ENCODE assay signal across 24 mouse cellular contexts in genomic region chr1:128578454-128578853, GRCm38 (mm10). TPM values are rescaled to one million over a fixed set of nuclear protein-coding genes. Genes with fewer than 3 reads are reported as not detected.
DNase-seq lines count a peak whose midpoint lies in the region; ATAC-seq and TF ChIP-seq lines count a peak whose summit lies in the region.
"Had no signal": no experiment of that assay in that cellular context is flagged by ENCODE, and none has a peak within 500 bp of the region (broad histone marks: within the 10 kb centered on the region; RNA-seq: fewer than 3 reads in every experiment).

No protein-coding gene starts in this region.

- H3K36me3 ChIP-seq in neural tube, embryonic 11.5 days (ENCODE audit: control insufficient read depth, insufficient read depth, low read length) = no peaks in the 10 kb centered on the region
- no peaks in the 10 kb centered on the region for H3K36me3 ChIP-seq in hindbrain, postnatal 0 days (ENCODE audit: insufficient read depth, low read length)
- H3K36me3 ChIP-seq in intestine, embryonic 15.5 days = no peaks in the 10 kb centered on the region
- H3K36me3 ChIP-seq: embryonic facial prominence, embryonic 10.5 days; kidney, embryonic 15.5 days; limb, embryonic 12.5 days; liver, embryonic 12.5 days; stomach, embryonic 15.5 days had no signal

- WGBS in neural tube, embryonic 11.5 days = 27% methylated on average over 2 of the region's 2 CpGs
- 37% methylated on average over 2 of the region's 2 CpGs for WGBS in hindbrain, postnatal 0 days
- WGBS in intestine, embryonic 15.5 days = 62% methylated on average over 2 of the region's 2 CpGs

- H3K4me2 ChIP-seq in neural tube, embryonic 11.5 days (ENCODE audit: low read depth) = no peak overlapping the region
- H3K4me2 ChIP-seq in hindbrain, postnatal 0 days (ENCODE audit: low read depth, low read length) = no peak overlapping the region
- no peak overlapping the region for H3K4me2 ChIP-seq in intestine, embryonic 15.5 days (replicated peaks)
- H3K4me2 ChIP-seq: kidney, embryonic 15.5 days; limb, embryonic 12.5 days; liver, embryonic 12.5 days; stomach, embryonic 15.5 days had no signal

- H3K27me3 ChIP-seq in neural tube, embryonic 11.5 days (ENCODE audit: control insufficient read depth, insufficient read depth, low read length) = no peaks in the 10 kb centered on the region
- no peaks in the 10 kb centered on the region for H3K27me3 ChIP-seq in hindbrain, postnatal 0 days (ENCODE audit: insufficient read depth, low read length)
- H3K27me3 ChIP-seq in intestine, embryonic 15.5 days (replicated peaks) = no peaks in the 10 kb centered on the region
- H3K27me3 ChIP-seq: kidney, embryonic 15.5 days; limb, embryonic 12.5 days; liver, embryonic 12.5 days; stomach, embryonic 15.5 days had no signal

- no peaks in the 10 kb centered on the region for H3K9me3 ChIP-seq in neural tube, embryonic 11.5 days (ENCODE audit: control insufficient read depth, low read length)
- no peaks in the 10 kb centered on the region for H3K9me3 ChIP-seq in hindbrain, postnatal 0 days (ENCODE audit: low read length)
- no peaks in the 10 kb centered on the region for H3K9me3 ChIP-seq in intestine, embryonic 15.5 days
- H3K9me3 ChIP-seq: embryonic facial prominence, embryonic 10.5 days; kidney, embryonic 15.5 days; limb, embryonic 12.5 days; liver, embryonic 12.5 days; stomach, embryonic 15.5 days had no signal

- H3K4me3 ChIP-seq in neural tube, embryonic 11.5 days (ENCODE audit: low read depth, low read length) = no peak overlapping the region
- no peak overlapping the region for H3K4me3 ChIP-seq in hindbrain, postnatal 0 days (ENCODE audit: low read length)
- no peak overlapping the region for H3K4me3 ChIP-seq in intestine, embryonic 15.5 days (replicated peaks)
- H3K4me3 ChIP-seq: embryonic facial prominence, embryonic 10.5 days; kidney, embryonic 15.5 days; limb, embryonic 12.5 days; liver, embryonic 12.5 days; stomach, embryonic 15.5 days had no signal

- no peak overlapping the region for H3K9ac ChIP-seq in neural tube, embryonic 11.5 days (ENCODE audit: low read length)
- H3K9ac ChIP-seq in hindbrain, postnatal 0 days (replicated peaks; ENCODE audit: low read length) = no peak overlapping the region
- H3K9ac ChIP-seq in intestine, embryonic 15.5 days = no peak overlapping the region
- H3K9ac ChIP-seq: kidney, embryonic 15.5 days; limb, embryonic 12.5 days; liver, embryonic 12.5 days; stomach, embryonic 15.5 days had no signal

- ATAC-seq in neural tube, embryonic 11.5 days (ENCODE audit: insufficient read depth, low FRiP score, low TSS enrichment) = peak; percentile 51; the same call in 1 of the 2 replicates
- peak; percentile 27 for ATAC-seq in hindbrain, postnatal 0 days
- no peak for ATAC-seq in intestine, embryonic 15.5 days
- no peak for ATAC-seq in inflammation-experienced regulatory T-cells, adult 6 months
- ATAC-seq: CD4-positive, CD25-positive, alpha-beta regulatory T cell, adult 4 months; intestine, postnatal 0 days; liver, embryonic 12.5 days had no signal

- TF ChIP-seq CTCF in hindbrain, postnatal 0 days (IDR thresholded peaks at IDR 0.05; ENCODE audit: low read depth) = no peak

- peak; percentile 22 for DNase-seq in embryo, embryonic 9.5 days (ENCODE audit: extremely low spot score)
- DNase-seq in embryo, embryonic 10.5 days (ENCODE audit: low spot score) = no peak
- peak; percentile 31 for DNase-seq in neural tube, embryonic 11.5 days (ENCODE audit: low spot score)
- no peak for DNase-seq in neural tube, embryonic 10.5 days (ENCODE audit: extremely low spot score, low spot score)
- peak; percentile 42 for DNase-seq in hindbrain, postnatal 0 days (ENCODE audit: low spot score)
- peak; percentile 30 for DNase-seq in retina, embryonic 14.5 days (ENCODE audit: low spot score)
- DNase-seq: adrenal gland, postnatal 25 days; cerebellum, adult 11-12 months; cerebellum, postnatal 36 days; heart, adult 11 months; heart, postnatal 36 days; lung, adult 2 months; lung, postnatal 36 days; right cerebral cortex, postnatal 14 days; thymus, adult 18-20 months had no signal

- no peak overlapping the region for H3K27ac ChIP-seq in neural tube, embryonic 11.5 days (ENCODE audit: low read depth, low read length)
- H3K27ac ChIP-seq in hindbrain, postnatal 0 days = no peak overlapping the region; the same call in 1 of the 2 replicates
- no peak overlapping the region for H3K27ac ChIP-seq in intestine, embryonic 15.5 days
- H3K27ac ChIP-seq: embryonic facial prominence, embryonic 10.5 days; kidney, embryonic 15.5 days; limb, embryonic 12.5 days; liver, embryonic 12.5 days; stomach, embryonic 15.5 days had no signal

- peaks cover 4% of the 10 kb centered on the region for H3K4me1 ChIP-seq in neural tube, embryonic 11.5 days (ENCODE audit: control insufficient read depth, insufficient read depth, low read length)
- H3K4me1 ChIP-seq in hindbrain, postnatal 0 days (ENCODE audit: insufficient read depth, low read length) = peaks cover 2% of the 10 kb centered on the region; the same call in 1 of the 2 replicates
- H3K4me1 ChIP-seq in intestine, embryonic 15.5 days (replicated peaks) = no peaks in the 10 kb centered on the region
- H3K4me1 ChIP-seq: kidney, embryonic 15.5 days; liver, embryonic 12.5 days; stomach, embryonic 15.5 days had no signal

RNA-seq across cellular contexts. Expression of gene Cxcr4, which starts 13.6 kb away (rescaled TPM):
- polyA plus RNA-seq in neural tube, embryonic 11.5 days (2014; fragmentation: Nextera tagmentation; extraction: Ambion mirVana) = 15.5 TPM in 2 replicates
- total RNA-seq in hindbrain, postnatal 0 days (2014; rRNA removed) = 76.1 and 95.8 TPM in 2 replicates
- 5.1 and 5.2 TPM in 2 replicates for polyA plus RNA-seq in hindbrain, postnatal 0 days (2015; fragmentation: Nextera tagmentation; extraction: Ambion mirVana)
- polyA plus RNA-seq in intestine, embryonic 15.5 days (2015; fragmentation: Nextera tagmentation; extraction: Ambion mirVana) = 2.8 and 3.1 TPM in 2 replicates
- 10 to 100 TPM; 11.6 to 15.8 (median 15.7) TPM for polyA plus RNA-seq in inflammation-experienced regulatory T-cells, adult 6 months (2017; shearing (Covaris generic))

Comparison
In these comparisons a context has a peak if more than half of its experiments do, and no peak if none do; other contexts are left out.
1. DNase-seq: peak in embryo, embryonic 9.5 days (single experiment), neural tube, embryonic 11.5 days (single experiment), hindbrain, postnatal 0 days (single experiment) and retina, embryonic 14.5 days (single experiment); none in embryo, embryonic 10.5 days (single experiment) and neural tube, embryonic 10.5 days (single experiment).
2. ATAC-seq: peak in neural tube, embryonic 11.5 days (single experiment) and hindbrain, postnatal 0 days (single experiment); none in intestine, embryonic 15.5 days (single experiment) and inflammation-experienced regulatory T-cells, adult 6 months (single experiment).